22 mouse cellular contexts compared by ENCODE assay signal in genomic region chr2:17770246-17770825, GRCm38 (mm10). TPM values are rescaled to one million over a fixed set of nuclear protein-coding genes. Genes with fewer than 3 reads are reported as not detected.
DNase-seq lines count a peak whose midpoint lies in the region; ATAC-seq lines count a peak whose summit lies in the region.
"Had no signal": no experiment of that assay in that cellular context is flagged by ENCODE, and none has a peak within 500 bp of the region (broad histone marks: within the 10 kb centered on the region; RNA-seq: fewer than 3 reads in every experiment).

No protein-coding gene starts in this region.

- no peaks in the 10 kb centered on the region for H3K9me3 ChIP-seq in neural tube, embryonic 15.5 days (replicated peaks)
- H3K9me3 ChIP-seq: G1E; hindbrain, embryonic 12.5 days; limb, embryonic 13.5 days had no signal

- H3K9ac ChIP-seq in neural tube, embryonic 15.5 days (replicated peaks): no peak overlapping the region
- H3K9ac ChIP-seq: hindbrain, embryonic 12.5 days; limb, embryonic 13.5 days; liver, postnatal 0 days had no signal

- ATAC-seq in cerebellum, adult (ENCODE audit: insufficient number of reproducible peaks, low FRiP score, low TSS enrichment): no peak
- peak; percentile 87 for ATAC-seq in frontal cortex, adult (ENCODE audit: low TSS enrichment)
- no peak for ATAC-seq in neural tube, embryonic 15.5 days (ENCODE audit: low FRiP score)
- ATAC-seq: CD4-positive, CD25-positive, alpha-beta regulatory T cell, adult 4 months; inflammation-experienced regulatory T-cells, adult 6 months; liver, postnatal 0 days; midbrain, embryonic 16.5 days had no signal

- H3K27ac ChIP-seq in neural tube, embryonic 15.5 days (replicated peaks): no peak overlapping the region
- H3K27ac ChIP-seq: hindbrain, embryonic 12.5 days; limb, embryonic 13.5 days had no signal

- peak; percentile 5 for DNase-seq in cerebellum, adult 9-10 months
- DNase-seq in frontal cortex, postnatal 25 days (ENCODE audit: low spot score in 2 of 2): no peak
- peak; percentile 12 to 53 for DNase-seq in frontal cortex, adult 2 months (ENCODE audit: extremely low spot score in 1 of 2, low spot score in 1 of 2)
- peak; percentile 3 to 7 for DNase-seq in right cerebral cortex, adult 2 months (ENCODE audit: low spot score in 2 of 2)
- DNase-seq in embryo, embryonic 9.5 days (ENCODE audit: extremely low spot score): no peak
- DNase-seq: adrenal gland, adult 2 months; gastrocnemius, postnatal 36 days; heart, postnatal 10 days; kidney, adult 8-10 months; kidney, postnatal 4 days; liver, postnatal 0 days; lung, postnatal 14 days had no signal

- no peaks in the 10 kb centered on the region for H3K27me3 ChIP-seq in neural tube, embryonic 15.5 days (replicated peaks)
- H3K27me3 ChIP-seq: hindbrain, embryonic 12.5 days; limb, embryonic 13.5 days had no signal

- no peak overlapping the region for H3K4me2 ChIP-seq in neural tube, embryonic 15.5 days
- H3K4me2 ChIP-seq: hindbrain, embryonic 12.5 days; limb, embryonic 13.5 days had no signal

- no peaks in the 10 kb centered on the region for H3K36me3 ChIP-seq in neural tube, embryonic 15.5 days
- H3K36me3 ChIP-seq: G1E; hindbrain, embryonic 12.5 days; limb, embryonic 13.5 days had no signal

- WGBS in neural tube, embryonic 15.5 days: 91% methylated on average over 4 of the region's 4 CpGs

- H3K4me3 ChIP-seq in neural tube, embryonic 15.5 days (replicated peaks): no peak overlapping the region
- H3K4me3 ChIP-seq: erythroblast, embryonic 14.5 days; hindbrain, embryonic 12.5 days; limb, embryonic 13.5 days had no signal

- H3K4me1 ChIP-seq in neural tube, embryonic 15.5 days: no peaks in the 10 kb centered on the region
- H3K4me1 ChIP-seq: hindbrain, embryonic 12.5 days; limb, embryonic 13.5 days had no signal

RNA-seq across cellular contexts. Expression of gene Nebl, which starts 39.1 kb away (rescaled TPM):
- polyA plus RNA-seq in frontal cortex, adult 2 months (2012; rRNA removed): 42.5 and 47.8 TPM in 2 replicates
- 13.7 and 14.3 TPM in 2 replicates for polyA plus RNA-seq in neural tube, embryonic 15.5 days (2015; fragmentation: Nextera tagmentation; extraction: Ambion mirVana)

Comparison
In these comparisons a context has a peak if more than half of its experiments do, and no peak if none do; other contexts are left out.
1. DNase-seq: peak in cerebellum, adult 9-10 months (single experiment), frontal cortex, adult 2 months (2 of 2) and right cerebral cortex, adult 2 months (2 of 2); none in frontal cortex, postnatal 25 days (0 of 2) and embryo, embryonic 9.5 days (single experiment).